Mouse (Mus musculus): ENCODE data around the gene Hdac7. TPM values are rescaled to one million over a fixed set of nuclear protein-coding genes. Genes with fewer than 3 reads are reported as not detected.

Hdac7 gene
- polyA plus RNA-seq, 1 experiment: 29.9 TPM

DNA sequence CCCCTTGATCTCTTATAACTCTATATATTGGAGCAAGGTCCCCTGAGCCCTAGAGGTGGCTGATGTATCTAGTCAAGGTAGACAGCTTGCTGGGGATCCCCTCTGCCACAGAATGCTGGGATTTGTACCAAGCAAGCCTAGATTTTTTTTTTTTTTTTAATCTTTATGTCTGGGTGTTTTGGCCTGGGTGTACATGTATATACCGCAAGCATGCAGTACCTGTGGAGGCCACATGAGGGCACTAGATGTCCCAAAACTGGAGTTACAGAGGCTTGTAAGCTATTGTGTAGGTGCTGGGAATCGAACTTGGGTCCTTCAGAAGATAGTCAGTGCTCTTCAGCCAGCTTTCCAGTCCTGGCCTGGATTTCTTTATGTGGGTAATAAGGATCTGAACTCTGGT is 21.7 kb upstream of the Hdac7 start:
- H3K27ac ChIP-seq (ENCODE audit: insufficient read depth, low read depth, low read length): no peak overlapping the region
- no peak overlapping the region for H3K4me3 ChIP-seq (ENCODE audit: low read depth, low read length)
- TF ChIP-seq POLR2A (IDR thresholded peaks at IDR 0.05; ENCODE audit: low read depth, low read length) (no peak), CTCF (IDR thresholded peaks at IDR 0.05; ENCODE audit: extremely low read depth, insufficient read length, insufficient replicate concordance, low read depth, low read length) (peak; percentile 37; the same call in 1 of the 2 replicates)
- no peaks in the 10 kb centered on the region for H3K27me3 ChIP-seq (ENCODE audit: control insufficient read depth, insufficient read depth, low read length)
- no peaks in the 10 kb centered on the region; the same call in 1 of the 2 replicates for H3K4me1 ChIP-seq (ENCODE audit: control insufficient read depth, insufficient read depth, insufficient read length, low read length)
- WGBS: 93% methylated on average over 2 of the region's 2 CpGs
- peaks cover 83% of the 10 kb centered on the region for H3K36me3 ChIP-seq (ENCODE audit: control insufficient read depth, insufficient read depth, low read length)

DNA sequence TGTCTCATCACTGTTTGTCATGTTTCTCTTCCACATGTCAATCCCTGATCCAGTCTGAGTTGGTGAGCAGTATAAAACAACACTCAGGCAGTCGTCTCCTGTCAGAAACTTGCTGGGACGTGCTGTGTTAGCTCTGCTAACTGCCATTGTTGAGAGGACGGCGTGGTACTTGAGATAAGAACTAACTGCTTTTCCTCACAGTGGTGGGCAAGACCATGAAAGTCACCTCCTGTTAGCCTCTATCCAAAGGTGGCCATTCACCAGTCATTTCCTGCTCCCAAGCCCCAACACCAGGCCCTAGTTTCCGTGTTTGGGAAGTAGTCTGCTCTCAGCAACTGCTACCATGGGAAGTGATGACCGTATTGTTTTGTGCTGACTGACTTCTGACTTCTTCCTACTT is 20.9 kb upstream of the Hdac7 start:
- TF ChIP-seq POLR2A (IDR thresholded peaks at IDR 0.05; ENCODE audit: low read depth, low read length): no peak
- TF ChIP-seq CTCF (IDR thresholded peaks at IDR 0.05; ENCODE audit: extremely low read depth, insufficient read length, insufficient replicate concordance, low read depth, low read length): no peak
- 65% methylated on average over 6 of the region's 6 CpGs for WGBS
- H3K4me1 ChIP-seq (ENCODE audit: control insufficient read depth, insufficient read depth, insufficient read length, low read length): no peaks in the 10 kb centered on the region; the same call in 1 of the 2 replicates
- H3K27ac ChIP-seq (ENCODE audit: insufficient read depth, low read depth, low read length): no peak overlapping the region
- peaks cover 84% of the 10 kb centered on the region for H3K36me3 ChIP-seq (ENCODE audit: control insufficient read depth, insufficient read depth, low read length)
- H3K27me3 ChIP-seq (ENCODE audit: control insufficient read depth, insufficient read depth, low read length): no peaks in the 10 kb centered on the region
- no peak overlapping the region for H3K4me3 ChIP-seq (ENCODE audit: low read depth, low read length)

DNA sequence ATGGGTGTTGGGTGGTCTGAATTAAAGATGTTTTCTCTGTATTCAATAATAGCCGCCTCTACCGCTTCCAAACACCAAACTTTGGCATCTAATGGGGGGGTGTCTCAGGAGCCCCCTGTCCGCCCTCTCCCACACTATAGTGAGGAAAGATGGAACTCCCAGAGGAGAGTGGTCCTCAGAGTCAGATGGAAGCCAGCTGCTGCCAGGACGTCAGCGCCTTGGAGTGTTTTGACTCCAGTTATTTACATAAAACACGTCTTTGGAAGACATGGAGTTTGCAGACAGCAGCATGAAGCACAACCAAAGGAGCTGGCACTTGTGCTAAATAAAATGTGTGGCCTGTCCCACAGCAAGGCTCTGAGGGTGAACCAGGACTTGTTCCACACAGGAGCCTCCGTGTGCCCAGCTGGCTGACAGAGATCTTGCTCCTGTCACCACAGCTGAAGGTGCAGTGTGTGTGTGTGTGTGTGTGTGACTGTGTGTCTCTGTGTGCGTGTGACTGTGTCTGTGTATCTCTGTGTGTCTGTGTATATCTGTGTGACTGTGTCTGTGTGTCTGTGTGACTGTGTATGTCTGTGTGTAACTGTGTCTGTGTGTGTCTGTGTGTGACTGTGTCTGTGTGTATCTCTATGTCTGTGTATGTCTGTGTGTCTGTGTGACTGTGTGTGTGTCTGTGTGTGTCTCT is 20.2 kb upstream of the Hdac7 start:
- H3K36me3 ChIP-seq (ENCODE audit: control insufficient read depth, insufficient read depth, low read length): peaks cover 85% of the 10 kb centered on the region
- H3K4me3 ChIP-seq (ENCODE audit: low read depth, low read length): no peak overlapping the region
- H3K27ac ChIP-seq (ENCODE audit: insufficient read depth, low read depth, low read length): no peak overlapping the region
- H3K27me3 ChIP-seq (ENCODE audit: control insufficient read depth, insufficient read depth, low read length): no peaks in the 10 kb centered on the region
- no peak for TF ChIP-seq CTCF (IDR thresholded peaks at IDR 0.05; ENCODE audit: extremely low read depth, insufficient read length, insufficient replicate concordance, low read depth, low read length)
- no peaks in the 10 kb centered on the region; the same call in 1 of the 2 replicates for H3K4me1 ChIP-seq (ENCODE audit: control insufficient read depth, insufficient read depth, insufficient read length, low read length)
- WGBS: 77% methylated on average over 8 of the region's 8 CpGs

DNA sequence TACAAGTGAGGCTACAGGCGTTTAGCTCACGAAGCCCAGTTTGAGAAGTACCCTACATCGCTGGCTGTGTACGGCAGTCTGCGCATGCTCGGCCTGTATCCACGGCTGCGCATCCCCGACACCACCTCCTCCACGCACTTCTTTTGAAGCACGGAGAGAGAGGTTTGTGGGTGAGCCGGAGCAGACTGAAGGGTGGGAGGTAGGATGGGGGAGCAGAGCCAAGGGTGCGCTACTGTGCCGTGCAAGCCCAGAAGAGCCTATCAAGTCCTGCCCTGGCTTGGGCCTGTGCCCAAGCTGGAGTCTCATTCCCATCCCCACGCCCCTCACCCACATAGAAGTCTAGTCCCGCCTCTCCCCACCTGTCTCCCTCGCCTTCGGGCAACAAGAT is 19.2 kb upstream of the Hdac7 start:
- TF ChIP-seq POLR2A (IDR thresholded peaks at IDR 0.05; ENCODE audit: low read depth, low read length) (no peak), CTCF (IDR thresholded peaks at IDR 0.05; ENCODE audit: extremely low read depth, insufficient read length, insufficient replicate concordance, low read depth, low read length) (no peak)
- 86% methylated on average over 18 of the region's 18 CpGs for WGBS
- no peak overlapping the region for H3K4me3 ChIP-seq (ENCODE audit: low read depth, low read length)
- H3K27me3 ChIP-seq (ENCODE audit: control insufficient read depth, insufficient read depth, low read length): no peaks in the 10 kb centered on the region
- H3K36me3 ChIP-seq (ENCODE audit: control insufficient read depth, insufficient read depth, low read length): peaks cover 84% of the 10 kb centered on the region
- no peaks in the 10 kb centered on the region; the same call in 1 of the 2 replicates for H3K4me1 ChIP-seq (ENCODE audit: control insufficient read depth, insufficient read depth, insufficient read length, low read length)
- no peak overlapping the region; the same call in 1 of the 2 replicates for H3K27ac ChIP-seq (ENCODE audit: insufficient read depth, low read depth, low read length)

DNA sequence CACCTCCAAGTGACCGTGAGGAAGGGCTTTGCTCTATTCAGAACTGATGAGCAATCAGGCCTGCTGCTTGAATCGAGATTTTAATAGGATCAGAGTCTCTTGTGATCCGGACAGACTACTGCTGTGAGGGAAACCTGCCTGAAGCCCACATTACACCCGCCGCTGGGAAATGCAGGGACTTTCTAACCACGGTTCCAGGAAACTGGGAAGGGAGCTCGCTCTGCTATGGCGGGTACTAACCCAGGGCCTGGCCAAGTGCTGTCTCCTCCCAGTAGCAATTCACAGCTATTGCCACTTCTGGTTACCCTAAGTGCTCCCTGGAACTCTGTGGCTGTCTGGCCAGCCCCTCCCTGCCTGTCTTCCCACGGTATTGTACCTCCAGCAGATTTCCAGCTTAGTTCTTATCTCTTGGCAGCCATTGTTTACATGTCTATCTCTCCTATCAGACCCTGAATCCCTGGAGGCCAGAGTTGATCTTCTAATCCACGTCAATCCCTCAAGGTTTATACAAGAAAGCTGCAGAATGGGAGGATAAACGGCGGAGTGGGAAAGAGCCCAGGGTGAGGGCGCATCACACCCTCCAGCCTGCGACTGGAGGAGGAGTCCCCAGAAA is 18.7 kb upstream of the Hdac7 start:
- no peaks in the 10 kb centered on the region for H3K27me3 ChIP-seq (ENCODE audit: control insufficient read depth, insufficient read depth, low read length)
- no peak overlapping the region; the same call in 1 of the 2 replicates for H3K27ac ChIP-seq (ENCODE audit: insufficient read depth, low read depth, low read length)
- WGBS: 50% methylated on average over 14 of the region's 14 CpGs
- peaks cover 86% of the 10 kb centered on the region for H3K36me3 ChIP-seq (ENCODE audit: control insufficient read depth, insufficient read depth, low read length)
- no peaks in the 10 kb centered on the region; the same call in 1 of the 2 replicates for H3K4me1 ChIP-seq (ENCODE audit: control insufficient read depth, insufficient read depth, insufficient read length, low read length)
- TF ChIP-seq CTCF (IDR thresholded peaks at IDR 0.05; ENCODE audit: extremely low read depth, insufficient read length, insufficient replicate concordance, low read depth, low read length) (no peak), POLR2A (IDR thresholded peaks at IDR 0.05; ENCODE audit: low read depth, low read length) (no peak)
- H3K4me3 ChIP-seq (ENCODE audit: low read depth, low read length): no peak overlapping the region

DNA sequence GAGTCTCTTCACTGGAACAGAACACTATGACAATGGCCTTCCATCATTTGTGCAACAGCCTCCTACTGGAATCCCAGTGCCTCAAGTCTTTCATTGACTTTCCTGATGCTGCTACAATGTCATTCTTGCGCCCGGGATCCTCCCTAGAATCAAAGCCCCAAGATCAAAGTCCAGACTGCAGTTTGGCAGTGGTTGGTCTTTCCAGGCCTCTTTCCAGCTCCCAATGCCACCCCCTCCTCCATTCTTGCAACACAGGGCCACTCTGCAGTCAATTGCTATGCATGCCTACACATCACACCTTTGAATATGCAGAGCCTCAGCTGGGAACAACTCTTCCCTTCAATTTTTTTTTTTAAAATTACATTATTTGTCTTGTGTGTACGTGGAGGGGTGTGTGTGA is 16.1 kb upstream of the Hdac7 start:
- TF ChIP-seq CTCF (IDR thresholded peaks at IDR 0.05; ENCODE audit: extremely low read depth, insufficient read length, insufficient replicate concordance, low read depth, low read length) (no peak), POLR2A (IDR thresholded peaks at IDR 0.05; ENCODE audit: low read depth, low read length) (no peak)
- no peaks in the 10 kb centered on the region for H3K27me3 ChIP-seq (ENCODE audit: control insufficient read depth, insufficient read depth, low read length)
- WGBS: 61% methylated on average over 3 of the region's 3 CpGs
- no peak overlapping the region for H3K27ac ChIP-seq (ENCODE audit: insufficient read depth, low read depth, low read length)
- no peaks in the 10 kb centered on the region; the same call in 1 of the 2 replicates for H3K4me1 ChIP-seq (ENCODE audit: control insufficient read depth, insufficient read depth, insufficient read length, low read length)
- H3K36me3 ChIP-seq (ENCODE audit: control insufficient read depth, insufficient read depth, low read length): peaks cover 83% of the 10 kb centered on the region
- H3K4me3 ChIP-seq (ENCODE audit: low read depth, low read length): no peak overlapping the region

DNA sequence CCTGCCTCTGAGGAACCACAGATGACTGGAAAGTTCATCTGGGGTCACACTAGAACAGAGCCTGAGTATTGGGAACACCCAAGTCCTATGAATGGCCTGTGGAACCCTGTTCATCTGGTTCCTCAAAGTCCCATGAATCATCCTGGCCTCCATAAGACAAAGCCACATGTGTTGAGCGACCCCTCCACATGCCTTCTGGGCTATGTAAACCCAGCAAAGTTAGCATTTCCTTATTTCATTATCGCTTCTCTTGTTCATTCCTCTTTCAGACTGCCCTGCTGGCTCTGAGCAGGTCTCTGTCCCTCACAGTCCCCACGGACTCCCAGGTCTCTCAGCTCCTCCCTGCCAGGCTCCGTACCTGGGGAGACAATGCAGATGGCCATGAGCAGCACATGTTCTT is 14.1 kb upstream of the Hdac7 start:
- H3K36me3 ChIP-seq (ENCODE audit: control insufficient read depth, insufficient read depth, low read length): peaks cover 65% of the 10 kb centered on the region
- no peaks in the 10 kb centered on the region for H3K4me1 ChIP-seq (ENCODE audit: control insufficient read depth, insufficient read depth, insufficient read length, low read length)
- TF ChIP-seq CTCF (IDR thresholded peaks at IDR 0.05; ENCODE audit: extremely low read depth, insufficient read length, insufficient replicate concordance, low read depth, low read length): no peak
- no peak for TF ChIP-seq POLR2A (IDR thresholded peaks at IDR 0.05; ENCODE audit: low read depth, low read length)
- no peak overlapping the region for H3K27ac ChIP-seq (ENCODE audit: insufficient read depth, low read depth, low read length)
- no peaks in the 10 kb centered on the region for H3K27me3 ChIP-seq (ENCODE audit: control insufficient read depth, insufficient read depth, low read length)
- WGBS: 82% methylated on average over 4 of the region's 4 CpGs
- no peak overlapping the region for H3K4me3 ChIP-seq (ENCODE audit: low read depth, low read length)

All from small intestine, adult 2 months (tissue).